Mouse (Mus musculus): ENCODE data around the gene Sim1. TPM values are rescaled to one million over a fixed set of nuclear protein-coding genes. Genes with fewer than 3 reads are reported as not detected.

Gene Sim1
- 0.23 and 0.61 TPM in 2 replicates for polyA plus RNA-seq (2015; fragmentation: Nextera tagmentation; extraction: Ambion mirVana)

DNA sequence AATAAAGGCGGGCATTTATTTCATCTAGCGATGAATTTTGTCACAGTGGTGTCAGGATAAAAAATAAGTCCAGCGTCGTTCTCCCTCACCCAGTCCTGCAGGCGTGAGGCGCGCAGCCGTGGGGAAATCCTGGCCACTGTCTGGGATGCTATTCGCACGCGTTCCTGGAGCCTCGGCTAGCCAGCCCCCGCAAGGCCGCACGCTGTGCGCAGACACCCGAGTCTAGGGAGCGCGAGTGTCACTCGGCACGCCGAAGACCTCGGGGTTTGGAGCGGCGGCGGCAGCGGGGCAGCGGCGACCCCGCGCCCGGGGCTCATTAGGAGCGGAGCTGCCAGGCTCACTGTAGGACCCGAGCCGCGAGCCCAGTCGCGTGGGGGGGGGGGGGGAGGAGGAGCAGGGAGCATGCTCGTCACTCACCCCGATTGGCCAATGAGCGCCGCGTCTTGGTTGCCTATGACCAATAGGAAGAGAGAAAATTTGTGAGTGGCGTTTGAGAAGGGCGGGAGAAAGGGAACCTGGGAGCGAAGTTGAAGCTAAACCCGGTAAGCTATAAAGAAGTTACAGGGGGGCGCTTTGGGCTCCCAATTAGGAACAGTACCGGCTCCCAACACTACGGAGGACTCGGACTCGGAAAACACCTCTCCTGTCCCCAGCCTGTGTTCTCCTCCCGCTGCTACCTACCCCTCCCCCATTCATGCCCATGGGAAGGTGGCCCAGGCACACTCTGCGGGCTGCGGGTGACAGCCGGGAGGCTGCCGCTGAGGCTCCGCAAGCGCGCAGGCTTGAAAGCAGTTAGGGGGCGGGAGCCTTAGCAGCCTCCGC, at the start of gene Sim1:
Gene Sim1 (plus strand): TSS at position 585 of the 822 bp plus-strand sequence.
- peaks cover 16% of the 10 kb centered on the region; the same call in 1 of the 2 replicates for H3K4me1 ChIP-seq
- H3K4me2 ChIP-seq: peak within 1 kb of the TSS; percentile 83
- 0 out of 2 replicates have a peak within 1 kb of the TSS, but pooled peaks have one; percentile 9 for H3K9ac ChIP-seq
- WGBS: under 1% methylated on average over 61 of the region's 62 CpGs
- peaks cover 78% of the 10 kb centered on the region for H3K27me3 ChIP-seq (replicated peaks)
- peak within 1 kb of the TSS; percentile 48 for H3K4me3 ChIP-seq (replicated peaks)
- no peaks in the 10 kb centered on the region for H3K9me3 ChIP-seq
- peak; percentile 84 for ATAC-seq (ENCODE audit: insufficient read depth, low FRiP score, low read depth)
- no peak within 1 kb of the TSS for H3K27ac ChIP-seq
- no peaks in the 10 kb centered on the region for H3K36me3 ChIP-seq

DNA sequence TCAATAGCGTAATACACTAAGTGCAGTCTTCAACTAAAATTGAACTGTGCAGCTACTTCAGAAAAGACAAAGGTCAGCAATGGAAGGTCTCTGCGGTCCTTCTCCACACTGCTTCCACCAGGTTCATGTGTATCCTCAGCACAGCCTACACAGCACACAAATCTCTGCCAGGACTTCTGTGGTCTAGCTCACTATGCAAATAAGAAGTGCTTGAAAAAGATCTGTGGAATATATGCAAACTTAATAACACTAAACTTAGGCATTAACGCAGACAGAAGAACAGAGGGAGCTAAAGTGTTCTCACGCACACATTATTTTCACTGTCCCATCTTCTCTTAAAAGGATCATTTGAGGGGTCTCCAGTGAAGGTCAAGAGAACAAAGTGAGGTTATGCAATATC, 26.4 kb upstream of the Sim1 start:
- Histone ChIP-seq H3K9ac (no peak overlapping the region), H3K27me3 (replicated peaks) (no peaks in the 10 kb centered on the region), H3K4me2 (no peak overlapping the region), H3K36me3 (no peaks in the 10 kb centered on the region), H3K4me1 (no peaks in the 10 kb centered on the region), H3K9me3 (no peaks in the 10 kb centered on the region), H3K4me3 (replicated peaks) (no peak overlapping the region), H3K27ac (no peak overlapping the region)
- WGBS: 51% methylated on average over 4 of the region's 4 CpGs
- ATAC-seq (ENCODE audit: insufficient read depth, low FRiP score, low read depth): no peak

DNA sequence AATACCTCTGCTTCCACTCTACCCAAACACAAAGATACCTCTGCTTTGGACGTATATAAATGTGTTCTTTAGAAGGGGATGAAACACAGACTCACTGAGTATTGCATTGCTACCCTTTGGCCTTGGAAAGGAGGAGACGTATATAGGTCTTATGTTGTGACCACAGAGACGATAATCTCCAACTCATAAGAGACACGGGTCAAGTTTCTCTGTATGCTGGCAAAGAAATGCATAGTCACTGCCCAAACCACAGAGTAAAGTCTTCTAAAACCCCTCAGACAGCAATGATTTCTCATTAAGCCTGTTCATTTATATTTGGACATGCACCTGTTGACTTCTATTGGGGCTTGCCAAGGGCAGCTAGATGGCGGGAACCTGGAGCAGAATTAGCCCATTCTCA, 17.6 kb upstream of the Sim1 start:
- Histone ChIP-seq H3K27me3 (replicated peaks) (no peaks in the 10 kb centered on the region), H3K36me3 (no peaks in the 10 kb centered on the region), H3K9me3 (no peaks in the 10 kb centered on the region), H3K9ac (no peak overlapping the region), H3K4me2 (no peak overlapping the region), H3K4me1 (no peaks in the 10 kb centered on the region), H3K4me3 (replicated peaks) (no peak overlapping the region), H3K27ac (no peak overlapping the region)
- 78% methylated on average over 5 of the region's 5 CpGs for WGBS
- ATAC-seq (ENCODE audit: insufficient read depth, low FRiP score, low read depth): no peak

- Histone ChIP-seq H3K4me1 (no peaks in the 10 kb centered on the region), H3K27ac (no peak overlapping the region), H3K9me3 (no peaks in the 10 kb centered on the region), H3K4me3 (replicated peaks) (no peak overlapping the region), H3K27me3 (replicated peaks) (no peaks in the 10 kb centered on the region), H3K9ac (no peak overlapping the region), H3K4me2 (no peak overlapping the region), H3K36me3 (no peaks in the 10 kb centered on the region)
- WGBS: 38% methylated on average over 2 of the region's 2 CpGs
- no peak for ATAC-seq (ENCODE audit: insufficient read depth, low FRiP score, low read depth)
Observed at GRCm38 (mm10) chr10:50881476-50882069, 13.0 kb upstream of the Sim1 start.

- WGBS: 76% methylated on average over 2 of the region's 2 CpGs
- no peak for ATAC-seq (ENCODE audit: insufficient read depth, low FRiP score, low read depth)
- H3K4me2 ChIP-seq: no peak overlapping the region
Observed at GRCm38 (mm10) chr10:50882366-50882765, 12.2 kb upstream of the Sim1 start.

GRCm38 (mm10) chr10:50886305-50886704, 8.2 kb upstream of the Sim1 start:
- Histone ChIP-seq H3K9ac (no peak overlapping the region), H3K9me3 (no peaks in the 10 kb centered on the region), H3K27ac (no peak overlapping the region), H3K4me1 (no peaks in the 10 kb centered on the region), H3K4me2 (no peak overlapping the region), H3K36me3 (no peaks in the 10 kb centered on the region), H3K27me3 (replicated peaks) (peaks cover 15% of the 10 kb centered on the region), H3K4me3 (replicated peaks) (no peak overlapping the region)
- 59% methylated on average over 4 of the region's 4 CpGs for WGBS
- no peak for ATAC-seq (ENCODE audit: insufficient read depth, low FRiP score, low read depth)

More at GRCm38 (mm10) chr10:50882366-50882765, 12.2 kb upstream of the Sim1 start:
- no peak overlapping the region for H3K27ac ChIP-seq
- no peaks in the 10 kb centered on the region for H3K4me1 ChIP-seq
- H3K27me3 ChIP-seq (replicated peaks): no peaks in the 10 kb centered on the region
- H3K9me3 ChIP-seq: no peaks in the 10 kb centered on the region
- H3K36me3 ChIP-seq: no peaks in the 10 kb centered on the region
- H3K9ac ChIP-seq: no peak overlapping the region
- no peak overlapping the region for H3K4me3 ChIP-seq (replicated peaks)

DNA sequence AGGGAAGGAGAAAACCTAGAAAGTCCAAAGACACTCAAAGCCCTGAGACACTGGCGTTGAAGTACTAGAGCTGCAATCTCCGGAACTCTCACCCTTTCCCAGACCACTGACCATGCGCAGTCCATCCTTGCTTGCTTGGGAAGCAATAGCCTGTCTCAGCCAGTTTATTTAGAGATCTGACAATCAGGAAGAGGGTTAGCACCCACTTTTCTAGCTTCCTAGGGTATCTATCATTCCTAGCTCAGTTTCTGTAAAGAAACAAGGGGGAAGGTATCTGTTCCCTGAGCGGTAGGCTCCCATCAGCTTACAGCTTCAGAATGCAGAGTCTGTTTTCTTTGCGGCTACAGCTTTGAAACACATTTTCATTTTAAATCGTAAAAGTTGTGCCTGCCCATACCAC, 3.9 kb upstream of the Sim1 start:
- ATAC-seq (ENCODE audit: insufficient read depth, low FRiP score, low read depth): no peak
- Histone ChIP-seq H3K4me1 (peaks cover 16% of the 10 kb centered on the region; the same call in 1 of the 2 replicates), H3K27me3 (replicated peaks) (peaks cover 58% of the 10 kb centered on the region), H3K4me2 (no peak overlapping the region), H3K4me3 (replicated peaks) (no peak overlapping the region), H3K9ac (no peak overlapping the region), H3K27ac (no peak overlapping the region), H3K36me3 (no peaks in the 10 kb centered on the region), H3K9me3 (no peaks in the 10 kb centered on the region)
- 29% methylated on average over 6 of the region's 6 CpGs for WGBS

GRCm38 (mm10) chr10:50891876-50892711, 2.5 kb upstream of the Sim1 start:
- H3K9ac ChIP-seq: no peak overlapping the region
- ATAC-seq (ENCODE audit: insufficient read depth, low FRiP score, low read depth): no peak
- WGBS: under 1% methylated on average over 26 of the region's 26 CpGs
- H3K27me3 ChIP-seq (replicated peaks): peaks cover 63% of the 10 kb centered on the region
- H3K4me2 ChIP-seq: peak overlapping the region; percentile 23; the same call in 1 of the 2 replicates
- H3K27ac ChIP-seq: no peak overlapping the region
- H3K4me3 ChIP-seq (replicated peaks): peak overlapping the region; percentile 2
- no peaks in the 10 kb centered on the region for H3K9me3 ChIP-seq
- peaks cover 16% of the 10 kb centered on the region; the same call in 1 of the 2 replicates for H3K4me1 ChIP-seq
- no peaks in the 10 kb centered on the region for H3K36me3 ChIP-seq

DNA sequence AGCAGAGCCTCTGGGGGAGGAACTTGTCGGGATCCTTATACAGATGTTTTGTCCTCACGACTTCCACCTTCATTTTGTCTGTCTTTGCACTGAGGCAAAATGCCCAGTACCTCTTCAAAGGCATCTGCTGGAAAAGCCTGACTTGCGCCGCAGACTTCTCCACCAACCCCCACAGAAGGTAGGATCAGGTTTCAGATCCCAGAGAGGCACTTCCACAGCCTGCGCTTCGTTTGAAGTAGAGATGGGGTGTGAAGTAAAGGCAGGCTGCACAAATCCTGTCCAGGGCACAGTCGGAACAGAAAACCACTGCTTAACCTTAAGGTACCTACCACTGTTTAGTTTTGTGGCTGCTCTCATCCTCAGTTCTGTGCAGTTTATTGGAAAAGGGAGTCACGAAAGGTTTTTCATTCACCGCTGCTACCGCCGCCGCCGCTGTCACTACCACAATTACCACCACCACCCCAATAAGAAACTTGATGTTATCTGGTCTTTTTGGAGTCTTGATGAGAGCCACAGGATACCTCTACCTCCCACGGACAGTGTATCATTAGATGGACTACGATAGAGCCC, 1.7 kb upstream of the Sim1 start:
- no peak for ATAC-seq (ENCODE audit: insufficient read depth, low FRiP score, low read depth)
- H3K9ac ChIP-seq: no peak overlapping the region
- H3K4me1 ChIP-seq: peaks cover 16% of the 10 kb centered on the region; the same call in 1 of the 2 replicates
- peak overlapping the region; percentile 2 for H3K4me3 ChIP-seq (replicated peaks)
- peak overlapping the region; percentile 23; the same call in 1 of the 2 replicates for H3K4me2 ChIP-seq
- peaks cover 69% of the 10 kb centered on the region for H3K27me3 ChIP-seq (replicated peaks)
- no peak overlapping the region for H3K27ac ChIP-seq
- 5% methylated on average over 15 of the region's 15 CpGs for WGBS
- no peaks in the 10 kb centered on the region for H3K36me3 ChIP-seq
- no peaks in the 10 kb centered on the region for H3K9me3 ChIP-seq

DNA sequence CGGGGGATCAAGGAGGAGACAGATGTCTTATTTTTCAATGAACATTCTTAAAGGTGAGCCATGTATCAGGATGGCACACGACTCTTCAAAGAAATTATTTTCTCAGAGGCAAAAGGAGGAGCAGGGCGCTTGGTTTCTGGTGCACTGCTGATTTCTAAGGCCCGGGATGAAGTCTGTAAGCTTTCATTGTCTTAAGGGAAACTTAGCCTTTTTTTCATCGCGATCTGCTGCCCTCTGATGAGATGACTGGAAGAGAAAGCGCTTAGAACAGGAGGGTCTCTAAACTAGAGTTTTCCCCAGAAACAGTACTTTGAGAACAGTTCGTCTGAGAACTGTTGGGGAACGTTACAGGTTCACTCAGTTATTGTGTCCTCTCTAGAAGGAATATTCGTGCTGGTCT, 1.0 kb upstream of the Sim1 start:
- peaks cover 74% of the 10 kb centered on the region for H3K27me3 ChIP-seq (replicated peaks)
- no peak overlapping the region for H3K9ac ChIP-seq
- 13% methylated on average over 10 of the region's 10 CpGs for WGBS

GRCm38 (mm10) chr10:50895091-50895790, 687 bp downstream of the Sim1 start:
- Histone ChIP-seq H3K9me3 (no peaks in the 10 kb centered on the region), H3K36me3 (no peaks in the 10 kb centered on the region), H3K4me3 (replicated peaks) (peak overlapping the region; percentile 48), H3K4me1 (peaks cover 16% of the 10 kb centered on the region; the same call in 1 of the 2 replicates), H3K27me3 (replicated peaks) (peaks cover 72% of the 10 kb centered on the region), H3K4me2 (peak overlapping the region; percentile 83), H3K27ac (no peak overlapping the region), H3K9ac (0 out of 2 replicates have a peak overlapping the region, but pooled peaks have one; percentile 9)
- peak; percentile 8; the same call in 1 of the 2 replicates for ATAC-seq (ENCODE audit: insufficient read depth, low FRiP score, low read depth)
- under 1% methylated on average over 44 of the region's 44 CpGs for WGBS

More for the DNA sequence above, 1.0 kb upstream of the Sim1 start:
- Histone ChIP-seq H3K36me3 (no peaks in the 10 kb centered on the region), H3K4me1 (peaks cover 16% of the 10 kb centered on the region; the same call in 1 of the 2 replicates), H3K27ac (no peak overlapping the region), H3K9me3 (no peaks in the 10 kb centered on the region), H3K4me2 (0 out of 2 replicates have a peak overlapping the region, but pooled peaks have one; percentile 83), H3K4me3 (replicated peaks) (peak overlapping the region; percentile 48; the same call in 1 of the 2 replicates)
- ATAC-seq (ENCODE audit: insufficient read depth, low FRiP score, low read depth): no peak

Measured in stomach, embryonic 15.5 days (tissue).